Mouse (Mus musculus) spleen, adult 18-20 months (tissue): ENCODE measurements at regions not wholly inside any gene's neighbourhood (a gene's known extent, or its start where the extent isn't known, plus 50 kb on each side); places are given as distances from the start of the nearest gene placed in this dataset.

Source experiments
- DNase-seq, 2 experiments: peaks; one replicate each; pipeline ENCODE4 v3.0.0; 2022; ENCODE audit warnings: mixed read lengths in 2 of 2

DNA sequence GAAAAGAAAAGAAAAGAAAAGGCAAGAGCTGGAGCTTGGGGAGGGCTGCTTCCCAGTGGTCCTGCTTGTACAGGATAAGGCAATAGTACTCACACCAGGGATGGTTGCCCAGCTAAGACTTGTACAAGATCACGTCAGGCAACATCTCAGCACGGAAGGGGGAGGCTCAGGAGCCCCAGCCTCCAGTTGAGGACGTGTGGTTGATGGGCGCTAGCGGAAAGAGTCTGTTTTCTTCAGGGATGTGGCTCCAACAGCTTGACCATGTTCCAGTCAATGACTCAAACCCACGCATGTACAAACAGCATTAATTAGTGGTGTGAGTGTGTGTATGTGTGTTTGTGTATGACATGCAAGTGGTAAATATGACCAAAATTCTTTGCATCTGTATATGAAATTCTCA, 153.1 kb upstream of the Rpl34 start:
- DNase-seq = no peak

DNA sequence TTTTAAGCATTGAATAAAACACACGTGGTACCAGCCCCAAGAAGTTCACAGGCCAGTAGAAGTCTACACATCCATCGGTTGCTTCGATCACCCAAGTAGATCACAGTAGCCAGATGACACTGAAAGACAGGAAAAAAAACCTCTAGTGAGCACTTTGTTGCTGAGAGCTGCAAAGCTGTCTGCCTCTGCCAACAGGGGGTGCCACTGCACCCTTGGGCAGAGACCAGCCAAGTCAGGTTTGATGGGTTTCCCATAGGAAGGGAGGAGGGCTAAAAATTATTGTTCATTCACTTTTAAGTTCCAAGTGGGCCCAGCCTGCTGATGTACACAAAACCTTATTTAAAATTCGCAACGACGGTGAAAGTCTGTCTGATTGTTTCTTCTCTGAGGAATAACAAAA, 150.3 kb upstream of the Rpl34 start:
- DNase-seq = no peak

DNA sequence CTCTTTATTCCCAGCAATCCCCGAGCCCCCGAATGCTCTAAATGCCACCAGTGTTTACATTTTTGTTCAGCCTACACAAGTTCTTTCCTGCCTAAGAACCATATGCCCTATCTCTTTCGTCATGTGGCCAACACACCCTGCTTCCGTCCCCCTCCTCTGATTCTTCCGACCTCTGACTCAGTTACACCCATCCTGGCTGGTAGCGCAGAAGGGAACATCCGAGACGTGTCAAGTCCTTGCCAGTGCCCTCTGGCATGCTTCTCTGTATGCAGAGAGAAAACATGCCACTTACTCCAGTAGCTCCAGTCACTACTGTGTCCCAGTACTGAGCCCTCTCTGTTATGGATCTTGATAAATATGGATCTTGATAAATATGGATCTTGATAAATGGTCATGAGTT, 149.3 kb upstream of the Rpl34 start:
- no peak for DNase-seq

DNA sequence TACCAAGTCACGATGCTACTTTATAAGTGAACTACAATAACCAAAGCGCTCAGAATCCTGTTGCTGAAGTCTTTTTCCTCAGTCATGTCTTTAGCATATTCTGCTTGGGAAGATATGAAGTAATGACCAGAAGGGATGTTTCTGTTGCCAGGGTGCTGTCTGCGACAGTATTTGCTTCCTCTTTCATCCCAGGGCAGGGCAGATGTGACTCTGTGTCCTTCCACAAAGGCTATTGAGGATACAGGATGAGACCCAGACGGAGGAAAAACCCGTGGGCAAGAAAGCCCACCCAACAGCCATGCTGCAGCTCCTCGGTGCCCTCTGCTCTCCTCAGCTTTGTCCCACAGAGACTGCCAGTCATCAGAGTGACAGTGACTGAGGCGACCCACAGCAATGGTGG, 148.6 kb upstream of the Rpl34 start:
- DNase-seq = no peak

DNA sequence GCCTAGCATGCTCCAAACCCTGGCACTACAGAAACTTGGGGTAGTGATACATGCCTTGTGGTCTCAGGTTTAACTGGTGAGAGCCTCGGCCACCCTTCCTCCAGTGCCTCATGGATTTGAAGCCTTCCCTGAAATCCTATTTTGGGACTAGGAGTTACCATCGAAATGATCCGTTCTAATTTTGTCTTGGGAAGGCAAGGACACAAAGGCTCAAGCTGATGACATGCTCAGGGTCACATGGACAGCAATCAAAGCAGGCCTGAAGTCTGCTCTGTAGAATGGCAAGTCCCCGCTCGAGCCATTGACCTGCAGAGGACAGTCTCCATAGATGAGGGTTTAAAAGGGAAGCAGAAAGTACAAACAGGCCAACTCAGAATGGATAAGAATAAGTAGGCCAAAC, 147.8 kb upstream of the Rpl34 start:
- no peak for DNase-seq

DNA sequence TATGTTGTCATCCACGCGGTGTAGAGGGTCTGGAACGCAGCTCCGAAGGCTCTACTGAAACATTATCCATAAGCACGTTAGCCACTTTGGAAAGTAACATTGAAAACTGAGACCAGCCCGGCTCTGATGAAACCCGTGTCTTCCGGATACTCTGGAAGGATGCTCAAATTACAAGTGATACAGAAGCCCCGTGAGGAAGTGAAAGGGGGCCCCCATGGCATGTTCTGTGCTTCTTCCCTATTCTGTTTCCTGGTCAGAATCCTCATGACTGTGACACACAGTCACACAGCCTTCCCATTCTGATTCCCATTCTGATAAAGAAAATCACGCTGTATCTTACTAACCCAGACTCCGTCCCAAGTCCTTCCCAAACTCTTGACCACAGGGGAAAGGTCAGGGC, 143.5 kb upstream of the Rpl34 start:
- no peak for DNase-seq

DNA sequence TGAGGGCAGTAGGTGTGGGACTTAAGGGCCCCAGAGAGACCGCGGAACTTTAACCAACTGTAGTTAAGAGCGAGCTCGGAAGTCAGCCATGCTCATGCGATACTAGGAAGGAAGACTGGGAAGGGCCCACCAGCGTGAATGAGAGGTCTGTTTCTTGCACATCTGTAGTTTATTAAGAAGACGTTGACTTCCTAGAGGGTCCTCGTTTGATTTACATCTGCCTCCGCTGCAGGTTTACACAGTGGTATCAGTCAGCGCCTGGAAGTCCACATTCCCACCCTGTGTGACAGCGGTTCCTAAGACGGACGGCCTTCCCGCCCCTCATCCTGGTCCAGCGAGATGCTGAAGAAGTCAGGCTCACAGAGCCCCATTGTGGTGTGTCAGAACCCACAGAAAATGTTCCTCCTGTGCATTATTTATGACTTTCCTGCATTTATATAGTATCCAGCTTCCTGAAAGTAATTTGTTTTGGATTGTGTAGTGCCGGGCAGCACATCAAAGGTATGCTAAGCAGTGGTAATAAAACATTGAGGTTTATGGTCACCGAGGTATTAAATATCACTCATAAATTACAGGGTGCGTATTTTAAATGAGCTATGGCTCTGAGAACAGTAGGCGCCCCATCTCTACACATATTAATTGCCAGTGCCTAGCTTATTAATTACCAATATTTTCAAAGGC, 136.9 kb upstream of the Rpl34 start:
- no peak for DNase-seq

DNA sequence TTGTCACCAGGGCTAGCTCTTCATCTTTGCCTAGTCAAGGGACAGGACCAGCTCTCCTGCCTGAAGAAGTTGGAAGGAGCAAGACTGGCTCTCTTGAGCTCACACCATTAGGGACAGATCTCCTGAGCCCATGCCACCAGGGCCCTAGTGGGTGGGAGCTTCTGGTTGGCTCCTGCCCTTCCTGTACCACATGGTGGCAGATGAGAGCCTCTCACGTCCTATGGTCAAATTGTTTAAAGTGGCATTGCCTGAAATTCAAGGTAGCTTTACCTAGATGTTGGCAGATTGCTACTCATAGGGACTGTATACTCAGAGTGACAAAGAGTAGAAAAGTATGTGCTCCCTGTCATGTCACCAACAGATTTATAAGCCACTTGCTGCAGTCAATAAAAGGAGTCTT, 134.6 kb upstream of the Rpl34 start:
- DNase-seq = no peak

DNA sequence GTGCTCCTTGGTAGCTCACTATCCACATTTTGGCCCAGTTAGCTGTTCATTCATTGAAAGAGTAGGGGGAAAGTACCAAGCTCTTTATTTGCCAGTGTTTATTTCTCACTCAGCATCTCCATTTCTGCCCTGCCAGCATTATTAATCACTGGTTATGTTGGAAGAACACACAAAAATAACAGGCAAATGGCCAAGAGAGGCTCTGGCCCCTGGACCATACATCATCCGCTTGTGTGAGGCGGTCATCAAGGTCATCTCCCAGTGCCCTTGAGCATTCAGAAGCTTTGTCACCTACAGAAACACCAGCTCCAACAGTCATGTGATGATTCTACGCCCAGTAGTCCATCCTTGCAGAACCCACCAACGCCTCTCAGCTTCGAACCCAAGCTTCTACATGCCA, 133.2 kb upstream of the Rpl34 start:
- DNase-seq = no peak

DNA sequence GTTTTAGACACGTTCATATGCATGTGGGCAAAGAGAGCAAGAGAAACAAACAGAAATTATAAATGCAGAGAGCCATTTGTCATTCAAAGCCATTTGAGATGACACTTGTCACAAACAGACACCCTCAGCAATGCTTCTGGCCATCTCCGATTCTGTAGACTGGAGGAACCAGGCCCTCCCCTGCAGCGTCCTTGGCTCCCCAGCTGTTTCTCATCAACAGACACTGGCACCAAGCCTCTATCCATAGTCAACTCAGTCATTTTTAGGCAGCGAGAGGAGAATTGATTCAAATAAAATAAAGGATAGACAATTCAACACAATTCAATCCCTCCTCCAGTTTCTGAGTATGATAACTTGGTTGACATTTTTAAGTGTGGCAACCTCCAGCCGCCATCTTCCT, 130.1 kb upstream of the Rpl34 start:
- DNase-seq = no peak

DNA sequence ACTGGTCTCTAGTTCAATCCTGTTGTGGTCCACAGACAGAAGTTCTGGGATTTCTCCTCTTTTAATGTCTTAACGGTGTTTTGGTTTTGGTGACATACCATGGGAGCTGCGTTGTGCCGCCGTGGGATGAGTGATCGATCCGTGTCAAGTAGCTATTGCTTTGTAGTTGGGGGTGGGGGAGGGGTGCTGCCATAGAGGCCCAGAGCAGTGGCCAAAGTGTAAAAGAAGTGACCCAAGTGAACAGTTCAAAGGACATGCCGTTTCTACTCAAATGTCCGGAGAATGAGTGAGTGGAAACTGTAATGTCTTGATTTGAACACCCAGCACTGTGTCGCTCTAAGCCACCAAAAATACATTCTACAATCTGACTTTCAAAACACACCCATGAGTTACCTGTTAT, 123.7 kb upstream of the Rpl34 start:
- no peak for DNase-seq

DNA sequence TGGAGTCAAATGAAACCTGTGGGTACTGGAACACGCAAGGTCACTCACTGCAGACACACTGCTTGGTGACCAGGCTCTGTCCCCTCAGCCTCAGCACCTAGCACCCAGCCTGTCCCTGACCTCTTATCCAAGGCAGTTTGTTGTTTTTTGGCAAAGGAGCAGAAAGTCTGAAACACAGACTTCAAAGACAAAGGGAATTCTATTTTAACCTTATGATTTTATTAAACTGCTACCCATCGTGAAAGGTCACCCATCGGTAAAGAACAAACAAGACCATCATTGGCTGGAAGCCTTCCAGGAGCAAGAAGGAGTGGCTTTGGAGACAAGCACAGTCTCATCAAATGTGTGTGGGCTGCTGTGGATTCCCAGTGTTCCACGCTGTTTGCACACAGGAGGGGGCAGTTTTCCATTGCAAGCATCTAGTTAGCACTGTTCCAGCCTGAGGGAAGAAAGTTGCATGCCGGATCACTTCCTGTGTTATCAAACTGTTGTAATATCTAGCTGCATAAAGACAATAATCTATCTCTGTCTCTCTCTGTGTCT, 120.6 kb upstream of the Rpl34 start:
- no peak for DNase-seq

DNA sequence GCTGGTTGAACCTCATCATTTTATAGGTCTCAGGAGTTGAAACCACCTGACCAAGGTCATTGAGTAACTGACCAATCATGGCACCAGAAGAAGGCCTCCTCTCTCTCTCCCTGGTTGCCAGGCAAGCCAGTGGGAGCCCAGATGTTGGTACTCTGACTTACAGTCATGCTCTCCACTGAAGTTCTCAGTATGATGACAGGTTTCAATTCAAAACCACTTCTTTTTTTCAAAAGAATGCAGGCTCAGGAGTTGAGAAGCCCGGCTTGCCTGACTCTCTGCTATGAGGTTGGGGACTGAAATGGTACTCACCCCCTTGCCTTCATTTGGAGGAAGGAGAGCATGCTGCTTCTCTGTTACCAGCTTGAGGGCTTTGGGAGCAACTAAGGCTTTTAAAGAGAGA, 111.6 kb upstream of the Rpl34 start:
- no peak for DNase-seq

DNA sequence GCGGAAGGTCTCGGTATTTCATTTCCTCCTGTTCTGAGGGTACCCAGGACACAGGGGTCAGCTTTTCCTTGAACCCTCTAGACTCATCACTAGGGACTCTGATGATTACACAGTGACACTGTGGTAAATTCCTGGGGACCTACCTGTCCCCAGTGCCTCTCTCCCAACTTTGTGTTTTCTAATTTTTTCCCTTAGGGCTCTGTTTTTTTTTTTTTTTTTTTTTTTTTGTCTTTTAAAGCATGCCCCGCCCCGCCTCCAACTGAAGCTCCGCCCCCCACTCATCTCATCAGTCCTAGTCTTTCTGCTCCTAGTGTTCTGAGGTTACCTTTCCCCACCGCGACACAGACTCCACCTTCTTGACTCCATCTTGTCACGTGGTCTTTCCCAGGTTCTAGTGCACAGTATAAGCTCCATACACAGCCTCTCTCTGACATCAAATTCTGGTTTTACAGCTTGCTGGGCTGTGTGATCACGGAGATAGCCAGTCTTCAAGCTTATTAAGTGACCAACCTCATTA, 109.8 kb upstream of the Rpl34 start:
- DNase-seq = no peak

DNA sequence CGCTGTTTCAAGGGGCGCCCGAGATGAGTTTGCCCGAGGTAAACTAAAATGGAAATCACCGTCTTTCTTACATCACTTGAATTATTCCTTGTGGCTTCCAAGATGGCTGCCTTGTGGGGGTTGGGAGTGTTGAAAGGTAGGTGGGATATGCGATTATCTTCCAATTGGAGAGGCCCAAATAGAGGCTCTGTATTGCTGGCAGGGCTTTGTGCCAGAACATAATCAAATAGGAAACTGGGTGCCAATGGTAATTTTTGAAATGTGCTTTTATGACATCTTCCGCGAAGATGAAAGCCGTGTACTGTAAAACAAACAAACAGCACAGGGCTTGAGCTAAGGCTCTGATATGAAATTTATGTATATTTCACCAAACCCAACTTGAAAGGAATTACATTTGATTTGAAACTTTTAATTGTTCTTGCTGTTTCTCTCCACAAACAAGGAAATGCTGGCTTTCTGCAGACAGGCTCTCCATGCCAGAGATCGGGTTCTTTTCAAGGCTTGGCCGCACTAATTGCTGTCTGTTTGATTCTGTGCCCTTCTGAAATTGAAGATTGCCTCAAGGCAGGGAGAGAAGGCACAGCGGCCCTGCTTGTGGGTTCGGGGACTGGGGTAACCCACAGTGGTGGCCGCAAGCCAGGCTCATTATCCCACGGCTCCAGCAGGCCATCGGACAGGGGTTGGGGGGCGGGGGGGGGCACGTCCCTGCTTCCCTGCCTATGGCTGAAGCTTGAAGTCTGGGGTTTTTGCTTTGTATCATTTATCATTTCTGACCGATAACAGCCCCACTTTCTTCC, 108.6 kb upstream of the Rpl34 start:
- DNase-seq = no peak

DNA sequence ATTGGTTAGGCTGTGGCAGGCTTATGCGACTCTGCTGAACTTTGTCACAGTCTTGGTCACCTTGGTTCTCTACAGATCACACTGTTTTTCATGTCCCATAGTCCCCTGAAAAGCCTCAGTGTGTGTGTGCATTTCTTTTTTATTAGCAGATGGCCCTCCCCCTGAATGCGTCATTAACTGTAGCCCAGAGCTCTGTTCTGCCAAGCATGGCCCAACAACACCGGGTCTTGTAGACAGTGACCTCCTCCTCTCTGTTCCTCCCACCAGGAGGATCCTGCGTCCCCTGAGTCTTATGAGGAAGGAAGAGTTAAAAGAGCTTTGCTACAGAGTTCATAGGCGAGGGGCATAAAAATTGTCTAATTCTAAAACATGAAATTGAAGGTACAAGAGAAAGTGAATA, 103.5 kb upstream of the Rpl34 start:
- no peak for DNase-seq

DNA sequence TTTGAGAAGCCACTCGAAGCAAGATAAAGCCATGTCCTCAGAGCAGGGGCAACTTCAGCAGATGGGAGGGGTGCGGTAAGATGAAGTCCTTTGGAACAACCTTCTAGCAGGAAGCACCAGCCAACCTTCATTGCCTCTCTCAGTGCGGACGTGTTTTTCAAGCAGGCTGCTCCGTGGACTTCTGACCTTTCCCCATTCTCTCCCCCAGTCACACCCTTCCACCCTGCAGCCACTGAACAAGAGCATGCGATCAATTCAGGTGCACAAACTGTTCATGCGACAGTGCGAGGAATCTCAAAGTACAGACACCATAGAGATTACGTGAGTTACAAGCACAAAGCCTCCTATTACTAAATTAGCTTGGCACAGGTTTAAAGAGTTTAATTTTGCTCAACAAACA, 102.9 kb upstream of the Rpl34 start:
- no peak for DNase-seq

DNA sequence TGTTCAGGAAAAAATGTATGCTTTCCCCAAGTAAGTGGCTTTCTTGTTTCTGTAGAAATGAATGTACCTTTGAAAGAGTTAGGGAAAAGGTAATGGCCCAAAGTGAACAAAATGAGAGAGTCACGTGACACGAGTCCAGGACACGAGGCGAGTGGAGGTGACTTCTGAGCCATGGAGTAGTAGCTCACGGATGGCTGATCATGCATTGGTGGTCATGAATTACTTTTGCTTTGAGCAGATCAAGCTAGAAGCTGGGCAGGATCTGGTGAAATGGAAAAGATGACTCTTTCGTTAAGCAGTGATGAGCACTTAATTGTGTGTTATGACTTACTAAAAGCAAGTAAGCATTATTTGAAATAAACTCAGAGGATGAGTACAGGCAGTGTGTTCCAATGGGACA, 101.6 kb upstream of the Rpl34 start:
- no peak for DNase-seq

DNA sequence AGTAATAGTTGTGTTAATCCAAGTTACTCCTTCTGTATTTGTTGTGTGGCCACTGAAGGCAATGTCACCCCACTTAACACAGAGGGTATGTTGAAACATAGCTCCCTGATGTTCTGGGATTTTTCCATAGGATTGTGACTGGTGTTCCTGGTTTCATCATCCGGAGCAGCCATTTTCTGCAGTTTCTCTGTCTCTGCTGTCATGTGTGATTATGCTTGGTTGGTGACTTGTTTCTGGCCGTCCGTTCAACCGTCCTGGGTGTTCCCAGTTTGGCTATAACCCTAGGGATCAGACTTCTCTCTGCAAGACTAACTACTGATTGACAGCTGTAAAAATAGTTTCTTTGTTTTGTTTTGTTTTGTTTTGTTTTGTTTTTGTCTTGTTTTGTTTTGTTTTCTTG, 98.1 kb upstream of the Rpl34 start:
- DNase-seq = no peak

DNA sequence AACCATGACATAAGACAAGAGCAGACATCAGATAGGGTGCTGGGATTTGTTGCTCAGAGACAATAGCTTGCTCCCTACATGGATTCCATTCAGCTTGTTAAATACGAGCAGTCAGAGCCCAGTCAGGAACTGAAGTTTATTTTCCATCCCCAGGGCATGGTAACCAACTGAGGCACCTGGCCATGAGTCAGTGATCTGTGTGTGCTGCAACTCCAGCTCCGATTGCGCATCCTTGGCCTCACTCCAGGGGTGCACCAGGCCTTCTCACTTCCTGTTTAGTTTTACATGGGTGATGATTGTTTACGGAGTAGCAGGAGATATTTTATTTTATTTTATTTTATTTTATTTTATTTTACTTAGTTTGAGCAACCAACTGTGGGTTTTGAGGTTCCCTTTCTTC, 97.7 kb upstream of the Rpl34 start:
- DNase-seq = no peak

DNA sequence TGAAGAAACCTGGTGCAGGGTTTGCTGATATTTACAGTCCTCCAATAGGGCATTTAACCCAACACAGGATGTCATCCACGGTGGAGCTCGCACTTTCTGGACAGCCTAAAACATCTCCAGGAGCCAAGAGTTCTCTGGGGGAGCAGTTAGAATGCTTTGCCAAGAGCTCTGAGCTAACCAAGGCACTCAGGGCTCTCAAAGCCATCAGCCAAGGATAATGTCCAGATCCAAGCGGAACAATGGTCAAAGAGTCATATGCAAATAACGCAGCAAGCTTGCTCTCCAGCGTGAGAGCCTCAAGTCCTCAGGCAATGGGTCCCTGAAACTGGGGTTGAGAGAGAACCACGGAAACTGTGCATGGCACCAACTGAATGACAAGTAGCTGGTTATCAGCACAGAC, 96.8 kb upstream of the Rpl34 start:
- no peak for DNase-seq

DNA sequence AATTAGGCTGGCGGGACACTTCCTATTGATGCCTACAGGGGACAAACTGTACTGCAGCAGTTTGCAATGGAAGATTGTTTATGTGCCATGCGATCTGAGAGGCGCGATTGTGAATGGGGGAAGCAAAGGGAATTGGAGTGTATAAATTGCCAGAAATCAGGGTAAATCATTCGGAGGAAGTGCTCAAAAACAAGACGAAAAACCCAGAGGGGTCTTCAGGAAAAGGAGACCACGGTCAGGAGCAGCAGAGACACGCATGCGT, 89.6 kb upstream of the Rpl34 start:
- no peak for DNase-seq

DNA sequence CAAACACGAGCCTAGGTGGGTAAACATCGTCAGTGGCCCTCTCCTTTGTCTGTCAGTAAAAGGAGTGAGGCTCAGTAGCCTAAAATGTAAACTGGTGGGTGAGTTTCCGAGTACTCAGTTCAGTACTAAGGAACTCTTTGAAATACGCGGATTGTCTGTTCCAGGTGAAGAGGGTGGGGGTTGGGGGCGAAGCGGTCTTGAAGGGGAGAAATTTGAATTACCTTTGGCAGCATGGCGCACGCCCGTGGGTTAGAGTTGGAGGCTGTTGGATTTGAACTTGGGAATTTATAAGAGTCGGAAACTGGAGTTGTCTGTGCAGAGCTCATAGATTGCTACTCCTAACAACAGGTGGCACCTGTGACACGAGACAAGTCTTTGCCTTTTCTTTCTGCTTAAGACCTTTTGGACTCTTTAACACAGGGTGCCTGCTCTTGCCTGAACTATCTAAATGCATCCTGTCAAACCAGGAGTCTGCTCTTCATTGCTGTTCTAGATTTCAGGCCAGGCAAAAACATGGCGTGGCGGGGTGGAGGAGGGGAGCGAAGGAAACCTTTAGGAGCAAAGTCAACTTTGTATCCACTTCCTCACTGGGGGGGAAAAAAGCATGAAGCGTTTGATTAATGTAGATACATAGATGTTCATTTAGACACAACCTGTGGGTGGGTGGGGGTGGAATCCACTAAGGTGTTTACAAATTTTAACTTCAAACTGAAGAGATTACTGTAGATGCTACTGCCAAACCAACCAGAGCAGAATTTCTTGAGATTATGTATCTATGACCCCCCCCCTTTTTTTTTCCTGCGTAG, 89.0 kb upstream of the Rpl34 start:
- no peak for DNase-seq
